Mouse (Mus musculus) midbrain, postnatal 0 days (tissue): Measurements from ENCODE around the gene Atp6v1fnb. TPM values are rescaled to one million over a fixed set of nuclear protein-coding genes. Genes with fewer than 3 reads are reported as not detected.

ENCODE experiments used
- ATAC-seq: fragments of 200-750 bp; cut with Nextera tagmentation; 2 replicates; pipeline ENCODE4 v1.8.0; 2017; ENCODE audit warnings: moderate number of reproducible peaks, mild to moderate bottlenecking, moderate TSS enrichment, moderate library complexity; ENCODE audit not compliant: low FRiP score
- DNase-seq: peaks from one replicate; pipeline ENCODE4 v3.0.0-alpha.2; 2015; ENCODE audit warnings: low spot score
- H3K27ac ChIP-seq: fragments of 300-500 bp; sonication (generic); 2 replicates; pipeline ENCODE4 v1.5.1; 2014; ENCODE audit warnings: low read depth, mild to moderate bottlenecking, low read length, mixed read lengths
- H3K27me3 ChIP-seq: fragments of 300-500 bp; sonication (generic); 2 replicates; pipeline ENCODE4 v1.6.1; 2014; ENCODE audit warnings: low read length, control low read depth, mixed read lengths; ENCODE audit not compliant: insufficient read depth
- H3K36me3 ChIP-seq: fragments of 300-500 bp; sonication (generic); 2 replicates; pipeline ENCODE4 v1.6.1; 2014; ENCODE audit warnings: low read length, control low read depth, mixed read lengths; ENCODE audit not compliant: insufficient read depth
- H3K4me1 ChIP-seq: fragments of 300-500 bp; sonication (generic); 2 replicates; pipeline ENCODE4 v1.6.1; 2014; ENCODE audit warnings: mild to moderate bottlenecking, control low read depth, antibody characterized with exemption, low read length, mixed read lengths; ENCODE audit not compliant: insufficient read depth
- H3K4me2 ChIP-seq: fragments of 300-500 bp; sonication (generic); 2 replicates; pipeline ENCODE4 v1.6.1; 2014; ENCODE audit warnings: low read depth, mild to moderate bottlenecking, low read length, mixed read lengths; ENCODE audit not compliant: poor library complexity, severe bottlenecking
- H3K4me3 ChIP-seq: fragments of 300-500 bp; sonication (generic); 2 replicates; pipeline ENCODE4 v1.5.1; 2014; ENCODE audit warnings: low read depth, mild to moderate bottlenecking, low read length, moderate library complexity
- H3K9ac ChIP-seq: fragments of 300-500 bp; sonication (generic); replicated peaks from 2 replicates; pipeline ENCODE4 v1.6.1; 2014; ENCODE audit warnings: mild to moderate bottlenecking, low read length, moderate library complexity, mixed read lengths; ENCODE audit not compliant: poor library complexity, severe bottlenecking
- H3K9me3 ChIP-seq: fragments of 300-500 bp; sonication (generic); 2 replicates; pipeline ENCODE4 v1.6.1; 2016; ENCODE audit warnings: low read length, control low read depth
- CTCF ChIP-seq: IDR thresholded peaks from 2 replicates; pipeline ENCODE4 v1.5.1; 2016; ENCODE audit warnings: antibody characterized with exemption, mild to moderate bottlenecking
- WGBS: fragments of 180-500 bp; shearing (Covaris S2); extraction: QIAGEN DNeasy Blood & Tissue Kit; methylation state at CpG from one replicate; pipeline ENCODE4 v1.1.7; 2014; 5-methylcytosine and 5-hydroxymethylcytosine counted together
- polyA plus RNA-seq: library from polyadenylated mRNA; unstranded; fragments of >200 nt; fragmentation: Nextera tagmentation; extraction: Ambion mirVana; gene quantifications from 2 replicates; pipeline ENCODE4 v1.2.1, GENCODE M21; 2015
- total RNA-seq: library from RNA; depleted of rRNA; stranded (reverse); fragments of >200 nt; gene quantifications from 2 replicates; pipeline ENCODE4 v1.2.3, GENCODE M21; 2014

Gene Atp6v1fnb
- total and polyA plus RNA-seq, 2 experiments from 2014 or later, result 0.32 TPM; not detected in 1

GRCm38 (mm10) chr6:29505493-29505892, 34.3 kb downstream of the Atp6v1fnb start:
- peaks cover 19% of the 10 kb centered on the region; the same call in 1 of the 2 replicates for H3K27me3 ChIP-seq
- no peaks in the 10 kb centered on the region for H3K36me3 ChIP-seq
- no peaks in the 10 kb centered on the region for H3K9me3 ChIP-seq
- 0 out of 2 replicates have a peak, but pooled peaks have one; percentile 11 for TF ChIP-seq CTCF
- WGBS, result 83% methylated on average over 5 of the region's 5 CpGs
- H3K27ac ChIP-seq, result no peak overlapping the region
- no peak overlapping the region for H3K4me2 ChIP-seq
- DNase-seq (no peak), ATAC-seq (no peak)
- H3K9ac ChIP-seq, result no peak overlapping the region
- H3K4me1 ChIP-seq, result no peaks in the 10 kb centered on the region
- no peak overlapping the region for H3K4me3 ChIP-seq

- DNase-seq (no peak), ATAC-seq (0 out of 2 replicates have a peak, but pooled peaks have one; percentile 36)
- H3K27ac ChIP-seq, result no peak overlapping the region
- WGBS, result 20% methylated on average over 8 of the region's 8 CpGs
- TF ChIP-seq CTCF, result no peak
- H3K4me3 ChIP-seq, result peak overlapping the region; percentile 47
- no peaks in the 10 kb centered on the region for H3K9me3 ChIP-seq
- H3K4me1 ChIP-seq, result no peaks in the 10 kb centered on the region
- H3K36me3 ChIP-seq, result no peaks in the 10 kb centered on the region
- no peak overlapping the region for H3K9ac ChIP-seq
- peaks cover 19% of the 10 kb centered on the region; the same call in 1 of the 2 replicates for H3K27me3 ChIP-seq
- peak overlapping the region; percentile 62 for H3K4me2 ChIP-seq
Observed at GRCm38 (mm10) chr6:29506834-29507233, 35.6 kb downstream of the Atp6v1fnb start.

- H3K27ac ChIP-seq, result no peak within 1 kb of the TSS
- no peaks in the 10 kb centered on the region for H3K9me3 ChIP-seq
- no peak for DNase-seq
- H3K36me3 ChIP-seq, result no peaks in the 10 kb centered on the region
- peaks cover 19% of the 10 kb centered on the region; the same call in 1 of the 2 replicates for H3K27me3 ChIP-seq
- WGBS, result 3% methylated on average over 40 of the region's 47 CpGs
- peak within 1 kb of the TSS; percentile 50 for H3K9ac ChIP-seq
- ATAC-seq, result peak; percentile 44; the same call in 1 of the 2 replicates
- H3K4me3 ChIP-seq, result peak within 1 kb of the TSS; percentile 47
- peaks cover under 1% of the 10 kb centered on the region; the same call in 1 of the 2 replicates for H3K4me1 ChIP-seq
- peak within 1 kb of the TSS; percentile 62 for H3K4me2 ChIP-seq
- TF ChIP-seq CTCF, result no peak
Observed at GRCm38 (mm10) chr6:29507447-29508309, 36.4 kb downstream of the Atp6v1fnb start, which contains the start of gene Kcp. Kcp (minus strand) TSS chr6:29507952.

- peaks cover 2% of the 10 kb centered on the region; the same call in 1 of the 2 replicates for H3K4me1 ChIP-seq
- no peaks in the 10 kb centered on the region for H3K9me3 ChIP-seq
- no peaks in the 10 kb centered on the region for H3K36me3 ChIP-seq
- no peak overlapping the region for H3K9ac ChIP-seq
- no peak overlapping the region for H3K4me3 ChIP-seq
- ATAC-seq, result no peak
- TF ChIP-seq CTCF, result no peak
- no peak overlapping the region for H3K4me2 ChIP-seq
- DNase-seq, result no peak
- peaks cover 19% of the 10 kb centered on the region; the same call in 1 of the 2 replicates for H3K27me3 ChIP-seq
- H3K27ac ChIP-seq, result no peak overlapping the region
- WGBS, result 52% methylated on average over 2 of the region's 2 CpGs
Observed at GRCm38 (mm10) chr6:29509086-29509485, 37.8 kb downstream of the Atp6v1fnb start.

- Histone ChIP-seq H3K4me3 (peak overlapping the region; percentile 17; the same call in 1 of the 2 replicates), H3K9me3 (no peaks in the 10 kb centered on the region), H3K27me3 (peaks cover 7% of the 10 kb centered on the region; the same call in 1 of the 2 replicates), H3K36me3 (no peaks in the 10 kb centered on the region), H3K4me1 (peaks cover 2% of the 10 kb centered on the region; the same call in 1 of the 2 replicates), H3K27ac (no peak overlapping the region), H3K9ac (no peak overlapping the region), H3K4me2 (peak overlapping the region; percentile 46)
- WGBS, result under 1% methylated on average over 11 of the region's 11 CpGs
- TF ChIP-seq CTCF, result no peak
- peak; percentile 48; the same call in 1 of the 2 replicates for ATAC-seq
- DNase-seq, result peak; percentile 53
Observed at GRCm38 (mm10) chr6:29513284-29513683, 42.0 kb downstream of the Atp6v1fnb start.

- Histone ChIP-seq H3K4me3 (no peak overlapping the region), H3K4me2 (no peak overlapping the region), H3K27ac (no peak overlapping the region), H3K36me3 (no peaks in the 10 kb centered on the region), H3K27me3 (no peaks in the 10 kb centered on the region), H3K4me1 (peaks cover 2% of the 10 kb centered on the region; the same call in 1 of the 2 replicates), H3K9me3 (no peaks in the 10 kb centered on the region), H3K9ac (no peak overlapping the region)
- no peak for DNase-seq
- no peak for ATAC-seq
- 6% methylated on average over 5 of the region's 5 CpGs for WGBS
- TF ChIP-seq CTCF, result peak; percentile 66
Observed at GRCm38 (mm10) chr6:29517139-29517538, 45.9 kb downstream of the Atp6v1fnb start.
